Mouse (Mus musculus) neural tube, embryonic 12.5 days (tissue): ENCODE measurements around the gene Churc1. TPM values are rescaled to one million over a fixed set of nuclear protein-coding genes. Genes with fewer than 3 reads are reported as not detected.

Experiments used
- ATAC-seq: fragments of 200-750 bp; cut with Nextera tagmentation; 2 replicates; pipeline ENCODE4 v1.8.0; 2017; ENCODE audit warnings: low read depth, mild to moderate bottlenecking, moderate TSS enrichment, moderate library complexity; ENCODE audit not compliant: low FRiP score
- H3K27ac ChIP-seq: fragments of 300-500 bp; sonication (generic); 2 replicates; pipeline ENCODE4 v1.5.1; 2016
- H3K27me3 ChIP-seq: fragments of 300-500 bp; sonication (generic); replicated peaks from 2 replicates; pipeline ENCODE4 v1.6.1; 2016; ENCODE audit warnings: mild to moderate bottlenecking
- H3K36me3 ChIP-seq: fragments of 300-500 bp; sonication (generic); 2 replicates; pipeline ENCODE4 v1.6.1; 2016; ENCODE audit warnings: mild to moderate bottlenecking
- H3K4me1 ChIP-seq: fragments of 300-500 bp; sonication (generic); 2 replicates; pipeline ENCODE4 v1.6.1; 2016
- H3K4me2 ChIP-seq: fragments of 300-500 bp; sonication (generic); replicated peaks from 2 replicates; pipeline ENCODE4 v1.6.1; 2016; ENCODE audit warnings: mild to moderate bottlenecking
- H3K4me3 ChIP-seq: fragments of 300-500 bp; sonication (generic); 2 replicates; pipeline ENCODE4 v1.5.1; 2016
- H3K9ac ChIP-seq: fragments of 300-500 bp; sonication (generic); 2 replicates; pipeline ENCODE4 v1.6.1; 2016; ENCODE audit warnings: mild to moderate bottlenecking
- H3K9me3 ChIP-seq: fragments of 300-500 bp; sonication (generic); 2 replicates; pipeline ENCODE4 v1.6.1; 2016; ENCODE audit warnings: mild to moderate bottlenecking
- WGBS: fragments of 180-500 bp; shearing (Covaris S2); methylation state at CpG from one replicate; pipeline ENCODE4 v1.1.7; 2016; 5-methylcytosine and 5-hydroxymethylcytosine counted together
- polyA plus RNA-seq: library from polyadenylated mRNA; unstranded; fragments of >200 nt; fragmentation: Nextera tagmentation; extraction: Ambion mirVana; gene quantifications from 2 replicates; pipeline ENCODE4 v1.2.1, GENCODE M21; 2016

The Churc1 gene
- polyA plus RNA-seq: 104 and 108 TPM in 2 replicates

DNA sequence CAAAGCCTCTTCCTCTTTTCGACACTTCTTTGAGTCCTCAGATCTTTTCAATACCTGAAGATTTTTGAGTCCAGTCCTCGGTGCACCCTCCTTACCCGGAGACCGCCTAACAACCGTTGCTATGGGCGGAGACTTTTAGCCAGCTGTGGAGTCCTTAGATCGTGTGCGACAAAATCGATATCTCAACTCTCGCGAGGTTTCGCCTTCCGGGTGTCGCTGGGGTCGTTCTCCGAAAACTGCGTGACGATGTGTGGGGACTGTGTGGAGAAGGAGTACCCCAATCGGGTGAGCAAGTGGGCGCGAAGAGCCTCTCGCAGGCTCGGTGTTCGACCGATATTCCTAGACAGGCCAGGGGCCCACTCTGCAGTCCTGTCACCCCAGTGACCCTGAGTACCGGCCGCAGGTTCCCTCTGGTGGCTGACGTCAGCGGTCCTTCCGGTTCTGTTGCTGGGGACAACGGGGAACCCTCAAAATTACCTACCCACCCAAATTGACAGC lies at the start of gene Churc1, which contains the start of gene Fntb:
Churc1 (plus strand) TSS at position 185 of the 498 bp plus-strand sequence.
Fntb (plus strand) TSS at position 236 of the 498 bp plus-strand sequence.
- 0 out of 2 replicates have a peak within 1 kb of the TSS, but pooled peaks have one; percentile 39 for H3K27ac ChIP-seq
- WGBS: under 1% methylated on average over 31 of the region's 31 CpGs
- H3K4me3 ChIP-seq: peak within 1 kb of the TSS; percentile 67
- H3K9ac ChIP-seq: peak within 1 kb of the TSS; percentile 69
- no peaks in the 10 kb centered on the region for H3K27me3 ChIP-seq
- H3K4me1 ChIP-seq: 0 out of 2 replicates have a peak, but pooled peaks cover 7% of the 10 kb centered on the region
- peak; percentile 98 for ATAC-seq
- H3K4me2 ChIP-seq: peak within 1 kb of the TSS; percentile 59
- H3K9me3 ChIP-seq: no peaks in the 10 kb centered on the region
- H3K36me3 ChIP-seq: no peaks in the 10 kb centered on the region

DNA sequence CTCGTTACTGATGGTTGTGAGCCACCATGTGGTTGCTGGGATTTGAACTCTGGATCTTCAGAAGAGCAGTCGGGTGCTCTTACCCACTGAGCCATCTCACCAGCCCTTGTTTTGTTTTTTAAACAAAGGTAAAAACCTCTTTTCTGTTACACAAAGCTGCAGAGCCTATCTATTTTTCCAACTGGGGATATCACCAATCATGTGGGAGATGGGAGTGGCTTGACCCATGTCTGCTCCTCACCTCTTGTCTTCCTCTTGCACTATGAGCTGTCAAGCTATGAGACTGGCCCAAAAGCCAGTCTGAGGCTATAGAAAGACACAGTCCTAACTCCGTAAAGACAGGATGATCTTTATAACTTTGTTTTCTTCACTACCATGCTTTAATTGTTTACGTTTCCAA lies 47.0 kb upstream of the Churc1 start:
- no peaks in the 10 kb centered on the region for H3K36me3 ChIP-seq
- H3K27me3 ChIP-seq: no peaks in the 10 kb centered on the region
- H3K4me1 ChIP-seq: no peaks in the 10 kb centered on the region
- H3K4me2 ChIP-seq: no peak overlapping the region
- WGBS: 85% methylated on average over 4 of the region's 4 CpGs
- no peak overlapping the region for H3K4me3 ChIP-seq
- no peaks in the 10 kb centered on the region for H3K9me3 ChIP-seq
- H3K9ac ChIP-seq: no peak overlapping the region
- no peak for ATAC-seq
- H3K27ac ChIP-seq: no peak overlapping the region

DNA sequence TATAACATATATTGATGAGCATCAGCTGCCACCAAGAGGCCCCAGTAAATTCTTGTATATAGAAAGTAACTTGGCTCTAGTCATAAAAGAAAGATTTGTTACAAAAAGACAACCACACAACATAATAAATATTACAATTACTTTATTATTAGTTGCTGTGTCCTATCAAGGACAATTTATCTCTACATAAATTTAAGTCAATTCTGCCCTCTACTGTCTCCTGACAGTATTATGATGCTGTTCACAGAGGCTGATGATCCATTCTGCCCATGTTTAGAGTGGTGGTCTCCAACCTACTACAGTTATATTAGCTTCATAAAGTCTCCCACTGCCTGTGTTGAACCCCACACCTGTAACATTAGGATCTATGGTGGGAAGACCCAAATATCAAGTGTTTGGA lies 44.8 kb upstream of the Churc1 start:
- Histone ChIP-seq H3K36me3 (no peaks in the 10 kb centered on the region), H3K9ac (no peak overlapping the region), H3K4me3 (no peak overlapping the region), H3K9me3 (no peaks in the 10 kb centered on the region), H3K27ac (no peak overlapping the region), H3K4me2 (no peak overlapping the region), H3K27me3 (no peaks in the 10 kb centered on the region), H3K4me1 (no peaks in the 10 kb centered on the region)
- ATAC-seq: no peak

DNA sequence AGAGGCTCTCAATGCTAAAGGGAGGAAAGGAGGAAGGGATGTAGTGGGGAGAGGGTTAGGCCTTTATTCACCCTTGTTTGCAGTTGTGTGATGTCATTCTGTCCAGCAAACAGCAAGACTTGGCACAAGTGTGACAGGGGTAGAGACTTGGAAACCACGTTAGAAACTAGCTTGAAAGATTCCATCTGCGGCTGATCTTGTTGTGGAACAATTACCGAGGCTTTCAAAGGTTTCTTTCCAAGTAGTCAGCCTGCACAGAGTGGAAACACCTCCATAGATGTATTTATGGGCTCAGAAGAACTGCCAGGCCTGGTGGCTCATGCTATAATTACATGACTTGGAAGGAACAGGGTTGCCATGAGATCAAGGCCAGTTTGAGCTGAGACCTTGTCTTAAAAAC lies 43.3 kb upstream of the Churc1 start:
- Histone ChIP-seq H3K27ac (no peak overlapping the region), H3K9me3 (no peaks in the 10 kb centered on the region), H3K9ac (no peak overlapping the region), H3K4me3 (no peak overlapping the region), H3K4me2 (no peak overlapping the region), H3K4me1 (no peaks in the 10 kb centered on the region), H3K27me3 (no peaks in the 10 kb centered on the region), H3K36me3 (no peaks in the 10 kb centered on the region)
- no peak for ATAC-seq
- 83% methylated on average over 3 of the region's 3 CpGs for WGBS

DNA sequence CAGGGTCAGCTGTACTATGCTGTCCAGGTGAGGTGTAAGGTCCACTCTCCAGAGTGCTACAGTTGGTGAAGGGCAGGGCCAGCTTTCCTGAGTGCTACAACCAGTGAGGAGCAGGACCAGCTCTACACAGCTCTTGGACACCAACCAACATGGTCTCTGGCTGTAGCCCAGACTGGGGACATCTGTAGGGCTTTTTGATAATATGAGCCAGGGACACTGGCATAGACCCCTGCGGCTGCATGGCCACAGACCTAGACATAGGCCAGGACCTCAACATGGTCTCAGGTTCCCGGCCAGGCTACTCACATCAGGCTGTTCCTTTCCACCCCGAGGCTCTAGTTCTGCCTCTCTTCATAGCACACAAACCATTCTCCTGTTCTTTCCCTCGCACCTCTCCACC lies 37.4 kb upstream of the Churc1 start:
- no peak overlapping the region for H3K4me2 ChIP-seq
- H3K9me3 ChIP-seq: no peaks in the 10 kb centered on the region
- H3K9ac ChIP-seq: no peak overlapping the region
- no peaks in the 10 kb centered on the region for H3K4me1 ChIP-seq
- H3K27me3 ChIP-seq: no peaks in the 10 kb centered on the region
- no peak overlapping the region for H3K27ac ChIP-seq
- ATAC-seq: no peak
- 82% methylated on average over 4 of the region's 4 CpGs for WGBS
- no peaks in the 10 kb centered on the region for H3K36me3 ChIP-seq
- no peak overlapping the region for H3K4me3 ChIP-seq

DNA sequence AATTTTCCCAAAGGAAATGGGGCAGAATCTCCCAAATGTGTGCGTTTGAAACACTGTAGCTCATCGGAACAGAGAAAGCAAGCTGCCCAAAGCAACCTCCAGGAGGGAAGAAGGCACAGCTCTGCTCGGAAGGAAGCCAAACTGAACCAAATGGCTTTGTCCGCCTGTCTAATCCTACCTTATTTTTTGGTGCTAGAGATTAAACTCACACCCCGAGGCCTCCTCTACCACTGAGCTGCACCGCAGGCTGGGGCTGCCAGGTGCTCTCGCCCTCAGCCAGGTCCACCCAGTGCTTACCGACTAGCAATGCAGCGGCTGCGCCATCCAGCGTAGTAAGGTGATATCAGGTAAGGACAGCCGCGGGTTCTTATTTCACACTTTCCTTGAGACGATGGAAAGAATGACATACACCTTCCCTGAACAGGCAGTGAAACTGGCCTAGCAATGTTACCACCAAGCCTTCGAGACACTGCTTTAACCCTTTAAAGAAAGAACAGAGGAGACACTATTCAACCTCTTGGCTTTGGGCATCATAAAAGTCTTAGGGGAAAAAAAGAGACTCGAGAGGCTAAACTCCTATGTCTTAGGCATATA lies 14.4 kb upstream of the Churc1 start:
- no peak overlapping the region for H3K4me2 ChIP-seq
- H3K36me3 ChIP-seq: no peaks in the 10 kb centered on the region
- ATAC-seq: no peak
- no peak overlapping the region for H3K4me3 ChIP-seq
- H3K4me1 ChIP-seq: no peaks in the 10 kb centered on the region
- WGBS: 83% methylated on average over 16 of the region's 16 CpGs
- no peaks in the 10 kb centered on the region for H3K27me3 ChIP-seq
- H3K27ac ChIP-seq: no peak overlapping the region
- no peak overlapping the region for H3K9ac ChIP-seq
- no peaks in the 10 kb centered on the region for H3K9me3 ChIP-seq

DNA sequence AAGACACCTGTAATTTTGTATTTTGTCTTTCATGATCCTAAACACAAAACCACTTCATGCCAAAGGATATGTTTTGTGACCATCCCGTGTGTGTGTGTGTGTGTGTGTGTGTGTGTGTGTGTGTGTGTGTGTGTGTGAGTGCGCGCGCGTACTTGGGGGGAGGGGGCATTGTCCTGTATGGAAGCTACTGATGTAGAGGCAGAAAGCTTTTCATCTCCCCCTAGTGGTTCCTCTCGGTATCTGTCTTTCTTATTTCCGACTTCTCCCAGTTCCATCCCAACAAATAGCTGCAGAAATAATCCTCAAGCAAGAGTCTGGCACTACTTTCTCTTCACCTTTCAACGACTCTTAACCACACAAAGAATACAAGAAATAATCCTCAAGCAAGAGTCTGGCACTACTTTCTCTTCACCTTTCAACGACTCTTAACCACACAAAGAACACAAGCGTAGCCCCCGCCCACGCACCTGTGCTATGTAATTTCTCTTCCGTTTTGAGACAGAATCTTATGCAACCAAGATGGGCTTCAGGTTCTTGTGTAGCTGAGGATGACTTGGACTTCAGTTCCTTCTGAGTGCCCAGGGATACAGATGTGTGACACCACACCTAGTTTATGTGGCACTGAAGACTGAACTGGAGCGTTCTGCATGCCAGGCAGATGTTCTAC lies 12.6 kb upstream of the Churc1 start:
- Histone ChIP-seq H3K9ac (no peak overlapping the region), H3K27ac (no peak overlapping the region), H3K36me3 (no peaks in the 10 kb centered on the region), H3K4me3 (no peak overlapping the region), H3K9me3 (no peaks in the 10 kb centered on the region), H3K4me1 (no peaks in the 10 kb centered on the region), H3K27me3 (no peaks in the 10 kb centered on the region), H3K4me2 (no peak overlapping the region)
- ATAC-seq: 0 out of 2 replicates have a peak, but pooled peaks have one; percentile 44
- WGBS: 51% methylated on average over 13 of the region's 14 CpGs

DNA sequence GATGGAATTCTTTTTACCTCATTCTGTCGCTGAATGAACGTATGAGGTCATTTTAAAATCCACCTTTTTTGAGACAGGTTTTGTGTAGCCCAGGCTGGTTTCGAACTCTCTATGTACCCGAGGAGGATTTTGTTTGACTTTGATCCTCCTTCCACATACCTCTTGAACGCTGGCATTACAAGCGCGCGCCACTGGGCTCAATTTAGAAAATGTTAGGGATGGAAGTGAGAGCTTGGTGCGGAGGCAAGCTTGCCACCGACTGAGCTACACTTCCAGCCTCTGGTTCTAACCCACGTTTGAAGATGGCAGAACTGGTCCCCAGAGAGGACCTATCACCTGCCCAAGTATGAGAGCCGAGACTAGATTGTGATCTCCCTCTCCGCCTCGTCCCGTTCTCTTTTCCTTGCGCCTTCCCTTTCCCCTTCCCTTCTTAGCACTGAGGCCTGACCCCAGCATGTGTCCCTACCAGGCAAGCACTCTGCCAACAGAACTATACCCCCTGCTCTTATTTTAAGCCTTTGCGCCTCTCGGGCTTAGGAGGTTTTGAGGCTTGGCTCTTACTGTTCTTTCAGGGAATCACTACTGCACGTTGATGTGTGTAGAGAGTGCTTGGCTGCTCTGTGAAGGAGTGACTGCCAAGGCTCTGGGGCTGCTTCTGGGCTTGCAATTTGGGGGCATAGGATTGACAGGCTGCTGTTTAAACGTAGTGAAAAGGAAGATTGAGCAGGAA lies 728 bp downstream of the Churc1 start:
- H3K4me2 ChIP-seq: peak overlapping the region; percentile 59
- H3K4me3 ChIP-seq: peak overlapping the region; percentile 67
- H3K27ac ChIP-seq: no peak overlapping the region

DNA sequence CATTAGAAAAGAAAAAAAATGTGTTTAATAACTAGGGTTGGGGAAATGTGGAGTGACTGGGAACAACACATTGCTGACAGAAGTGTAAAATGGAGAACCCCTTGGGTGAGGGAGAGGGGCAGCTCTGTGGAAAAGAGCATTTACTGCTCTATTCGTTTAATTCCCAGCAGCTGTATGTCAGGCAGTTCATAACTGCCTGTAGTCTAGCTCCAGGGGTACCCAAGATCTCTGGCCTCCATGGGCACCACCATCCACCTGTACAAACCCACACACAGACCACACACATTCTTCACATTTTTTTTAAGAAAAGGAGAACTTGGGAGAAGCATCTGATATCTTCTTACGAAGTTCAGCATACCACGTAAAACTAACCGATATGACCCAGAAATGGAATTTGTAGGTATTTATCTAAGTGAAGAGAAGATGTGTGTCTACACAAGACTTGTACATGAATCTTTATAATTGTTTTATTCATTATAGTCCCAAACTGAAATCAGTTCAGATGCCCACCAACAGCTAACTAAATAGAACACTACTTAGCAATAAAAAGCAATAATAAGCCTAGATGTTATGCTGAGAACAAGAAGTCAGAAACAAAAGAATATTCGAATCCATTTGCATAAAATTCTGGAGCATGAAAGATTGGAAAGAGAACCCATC lies 5.6 kb downstream of the Churc1 start:
- Histone ChIP-seq H3K36me3 (no peaks in the 10 kb centered on the region), H3K4me1 (0 out of 2 replicates have a peak, but pooled peaks cover 5% of the 10 kb centered on the region), H3K9ac (no peak overlapping the region), H3K27ac (no peak overlapping the region), H3K27me3 (no peaks in the 10 kb centered on the region), H3K4me2 (no peak overlapping the region), H3K9me3 (no peaks in the 10 kb centered on the region), H3K4me3 (no peak overlapping the region)
- WGBS: 87% methylated on average over 5 of the region's 5 CpGs
- no peak for ATAC-seq

More for the DNA sequence above, 728 bp downstream of the Churc1 start:
- no peaks in the 10 kb centered on the region for H3K27me3 ChIP-seq
- H3K9ac ChIP-seq: peak overlapping the region; percentile 69
- 0 out of 2 replicates have a peak, but pooled peaks cover 7% of the 10 kb centered on the region for H3K4me1 ChIP-seq
- no peaks in the 10 kb centered on the region for H3K9me3 ChIP-seq
- WGBS: 32% methylated on average over 20 of the region's 20 CpGs
- peak; percentile 56; the same call in 1 of the 2 replicates for ATAC-seq
- no peaks in the 10 kb centered on the region for H3K36me3 ChIP-seq

DNA sequence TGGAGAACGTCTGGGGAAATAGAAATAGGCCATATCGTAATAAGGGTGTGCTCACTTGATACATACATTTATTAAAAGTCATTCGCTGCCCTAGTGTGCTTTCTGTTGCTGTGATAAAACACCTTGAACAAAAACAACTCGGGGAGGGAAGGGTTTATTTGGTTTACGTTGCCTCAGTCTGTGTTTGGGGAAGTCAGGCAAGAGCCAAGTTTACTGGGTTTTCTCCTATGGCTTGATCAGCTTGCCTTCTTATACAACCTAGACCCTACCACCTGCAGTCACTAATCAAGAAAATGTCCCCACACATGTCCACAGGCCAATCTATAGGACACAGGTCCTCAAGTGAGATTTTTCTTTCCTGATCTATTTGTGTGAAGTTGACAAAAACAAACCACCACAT lies 6.2 kb downstream of the Churc1 start:
- 89% methylated on average over 5 of the region's 5 CpGs for WGBS
- Histone ChIP-seq H3K4me1 (no peaks in the 10 kb centered on the region), H3K27ac (no peak overlapping the region), H3K9ac (no peak overlapping the region), H3K9me3 (no peaks in the 10 kb centered on the region), H3K4me3 (no peak overlapping the region), H3K4me2 (no peak overlapping the region), H3K36me3 (no peaks in the 10 kb centered on the region), H3K27me3 (no peaks in the 10 kb centered on the region)
- ATAC-seq: no peak

DNA sequence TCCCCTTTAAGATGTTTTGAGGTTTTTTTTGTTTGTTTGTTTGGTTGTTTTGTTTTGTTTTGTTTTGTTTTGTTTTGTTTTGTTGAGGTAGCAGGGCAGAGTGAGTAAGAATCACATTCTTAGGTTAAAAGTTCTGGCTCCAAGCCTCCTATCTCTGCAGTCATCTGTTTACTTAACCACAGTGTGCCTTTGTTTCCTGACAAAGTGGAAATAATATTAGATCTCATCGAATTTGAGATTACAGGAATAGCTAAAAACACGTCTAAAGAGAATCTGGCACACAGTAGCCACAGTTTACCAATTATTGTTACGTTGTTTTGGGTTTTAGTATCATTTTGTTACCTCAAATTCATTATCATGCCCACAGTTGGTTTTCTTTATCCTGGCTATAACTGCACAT lies 9.3 kb downstream of the Churc1 start:
- no peak overlapping the region for H3K4me2 ChIP-seq
- H3K27ac ChIP-seq: no peak overlapping the region
- no peak overlapping the region for H3K9ac ChIP-seq
- ATAC-seq: no peak
- no peaks in the 10 kb centered on the region for H3K4me1 ChIP-seq
- no peaks in the 10 kb centered on the region for H3K27me3 ChIP-seq
- no peaks in the 10 kb centered on the region for H3K36me3 ChIP-seq
- WGBS: 85% methylated on average over 3 of the region's 3 CpGs
- no peaks in the 10 kb centered on the region for H3K9me3 ChIP-seq
- no peak overlapping the region for H3K4me3 ChIP-seq

DNA sequence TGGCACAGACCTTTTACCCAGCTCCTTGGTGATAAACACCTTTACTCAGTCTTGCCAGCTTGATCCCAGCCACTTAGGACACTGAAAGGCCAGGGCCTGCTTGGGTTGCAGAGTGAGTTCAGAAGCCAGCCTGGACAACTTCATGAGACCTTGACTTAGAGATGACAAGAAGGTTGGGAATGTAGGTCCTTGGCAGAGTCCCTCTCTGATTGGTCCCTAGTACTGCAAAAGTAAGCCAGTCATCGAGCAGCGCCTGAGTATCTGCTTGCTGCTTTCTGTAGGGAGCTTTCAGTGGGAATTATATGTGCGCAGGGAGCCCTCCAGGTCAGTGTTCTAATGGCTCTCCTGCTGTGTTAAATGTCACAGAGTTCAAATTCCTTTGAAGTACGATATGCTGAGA lies 9.8 kb downstream of the Churc1 start:
- WGBS: 60% methylated on average over 4 of the region's 4 CpGs
- H3K9ac ChIP-seq: no peak overlapping the region
- no peaks in the 10 kb centered on the region for H3K4me1 ChIP-seq
- H3K4me2 ChIP-seq: no peak overlapping the region
- ATAC-seq: no peak
- H3K4me3 ChIP-seq: no peak overlapping the region
- H3K27ac ChIP-seq: no peak overlapping the region
- no peaks in the 10 kb centered on the region for H3K9me3 ChIP-seq
- no peaks in the 10 kb centered on the region for H3K27me3 ChIP-seq
- no peaks in the 10 kb centered on the region for H3K36me3 ChIP-seq
